Mouse (Mus musculus) ES-Bruce4 (cell line): ENCODE results near the gene Map2k6. TPM values are rescaled to one million over a fixed set of nuclear protein-coding genes. Genes with fewer than 3 reads are reported as not detected.

Source experiments
- H3K27ac ChIP-seq: 2 replicates; pipeline ENCODE4 v1.5.1; 2012; ENCODE audit warnings: low read length, inconsistent platforms; ENCODE audit not compliant: insufficient read depth
- H3K27me3 ChIP-seq: 2 replicates; pipeline ENCODE4 v1.6.1; 2012; ENCODE audit warnings: mild to moderate bottlenecking, low read length, inconsistent platforms; ENCODE audit not compliant: control insufficient read depth, poor library complexity, insufficient read depth, severe bottlenecking
- H3K36me3 ChIP-seq: 2 replicates; pipeline ENCODE4 v1.6.1; 2012; ENCODE audit warnings: inconsistent platforms, mild to moderate bottlenecking, low read length, moderate library complexity; ENCODE audit not compliant: control insufficient read depth, poor library complexity, insufficient read depth, severe bottlenecking
- H3K4me1 ChIP-seq: one replicate; pipeline ENCODE4 v1.8.1; 2011; ENCODE audit warnings: low read length; ENCODE audit not compliant: control insufficient read depth, insufficient read depth
- H3K4me3 ChIP-seq: 2 replicates; pipeline ENCODE4 v1.5.1; 2011; ENCODE audit warnings: low read depth, mild to moderate bottlenecking, low read length
- H3K9ac ChIP-seq: 2 replicates; pipeline ENCODE4 v1.6.1; 2012; ENCODE audit warnings: low read depth, mild to moderate bottlenecking, inconsistent platforms; ENCODE audit not compliant: poor library complexity, severe bottlenecking
- H3K9me3 ChIP-seq: replicated peaks from 2 replicates; pipeline ENCODE4 v1.6.1; 2012; ENCODE audit warnings: mild to moderate bottlenecking, low read length, inconsistent platforms; ENCODE audit not compliant: control insufficient read depth, poor library complexity, insufficient read depth, severe bottlenecking
- CTCF ChIP-seq: IDR thresholded peaks from one replicate; pipeline ENCODE4 v1.8.1; 2011; ENCODE audit warnings: low read depth, low read length
- EP300 ChIP-seq: IDR thresholded peaks from 2 replicates; pipeline ENCODE4 v1.6.1; 2011; ENCODE audit warnings: low read depth, low read length; ENCODE audit not compliant: insufficient read depth
- POLR2A ChIP-seq: IDR thresholded peaks from one replicate; pipeline ENCODE4 v1.8.1; 2011; ENCODE audit warnings: low read length; ENCODE audit not compliant: insufficient read depth
- polyA plus RNA-seq: library from polyadenylated mRNA; stranded (reverse); fragments of >200 nt; gene quantifications from 2 replicates; pipeline ENCODE4 v1.2.4, GENCODE M21; 2011; ENCODE audit warnings: low read depth; ENCODE audit not compliant: missing spikeins, insufficient read depth, insufficient read length

Gene Map2k6
- polyA plus RNA-seq, 1 experiment = 10.1 TPM

DNA sequence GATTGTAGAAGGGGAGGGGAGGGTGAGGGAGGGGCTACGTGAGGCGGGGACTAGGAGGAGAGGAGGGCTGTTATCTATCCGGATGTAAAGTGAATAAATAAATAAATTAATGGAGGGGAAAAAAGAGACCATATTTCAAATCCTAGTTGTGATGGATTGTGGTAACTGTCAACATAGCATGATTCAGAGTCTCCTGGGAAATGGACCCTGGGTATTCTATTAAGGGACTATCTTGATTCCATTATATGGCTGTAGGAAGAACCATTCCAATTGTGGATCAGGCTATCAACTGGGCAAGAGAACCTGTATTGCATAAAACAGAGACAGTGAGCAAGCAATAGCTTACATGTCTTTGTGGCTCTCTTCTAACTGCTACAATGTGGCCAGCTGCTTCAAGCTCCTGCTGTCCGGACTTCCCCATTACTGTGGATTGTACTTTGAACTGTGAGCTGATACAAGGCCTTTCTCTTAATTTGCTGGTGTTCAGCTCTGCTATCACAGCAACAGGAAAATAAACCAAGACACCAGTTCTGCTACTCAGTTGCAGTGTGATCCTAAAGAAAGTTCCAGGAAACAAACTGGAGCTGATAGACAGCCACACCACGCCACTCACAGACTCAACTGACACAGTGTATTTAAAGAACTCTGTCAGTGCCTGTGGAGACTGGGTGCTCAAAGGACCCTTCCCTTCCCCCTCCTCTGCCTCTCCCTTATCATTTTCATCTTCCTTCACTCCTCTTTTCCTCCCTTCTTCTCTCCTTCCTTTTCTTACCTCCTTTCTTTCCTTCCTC lies 77.6 kb downstream of the Map2k6 start:
- no peaks in the 10 kb centered on the region for H3K9me3 ChIP-seq
- no peaks in the 10 kb centered on the region for H3K4me1 ChIP-seq
- no peak overlapping the region for H3K27ac ChIP-seq
- no peak overlapping the region for H3K4me3 ChIP-seq
- TF ChIP-seq EP300 = no peak
- no peak for TF ChIP-seq POLR2A
- TF ChIP-seq CTCF = no peak
- H3K36me3 ChIP-seq = no peaks in the 10 kb centered on the region
- no peak overlapping the region for H3K9ac ChIP-seq
- H3K27me3 ChIP-seq = no peaks in the 10 kb centered on the region

DNA sequence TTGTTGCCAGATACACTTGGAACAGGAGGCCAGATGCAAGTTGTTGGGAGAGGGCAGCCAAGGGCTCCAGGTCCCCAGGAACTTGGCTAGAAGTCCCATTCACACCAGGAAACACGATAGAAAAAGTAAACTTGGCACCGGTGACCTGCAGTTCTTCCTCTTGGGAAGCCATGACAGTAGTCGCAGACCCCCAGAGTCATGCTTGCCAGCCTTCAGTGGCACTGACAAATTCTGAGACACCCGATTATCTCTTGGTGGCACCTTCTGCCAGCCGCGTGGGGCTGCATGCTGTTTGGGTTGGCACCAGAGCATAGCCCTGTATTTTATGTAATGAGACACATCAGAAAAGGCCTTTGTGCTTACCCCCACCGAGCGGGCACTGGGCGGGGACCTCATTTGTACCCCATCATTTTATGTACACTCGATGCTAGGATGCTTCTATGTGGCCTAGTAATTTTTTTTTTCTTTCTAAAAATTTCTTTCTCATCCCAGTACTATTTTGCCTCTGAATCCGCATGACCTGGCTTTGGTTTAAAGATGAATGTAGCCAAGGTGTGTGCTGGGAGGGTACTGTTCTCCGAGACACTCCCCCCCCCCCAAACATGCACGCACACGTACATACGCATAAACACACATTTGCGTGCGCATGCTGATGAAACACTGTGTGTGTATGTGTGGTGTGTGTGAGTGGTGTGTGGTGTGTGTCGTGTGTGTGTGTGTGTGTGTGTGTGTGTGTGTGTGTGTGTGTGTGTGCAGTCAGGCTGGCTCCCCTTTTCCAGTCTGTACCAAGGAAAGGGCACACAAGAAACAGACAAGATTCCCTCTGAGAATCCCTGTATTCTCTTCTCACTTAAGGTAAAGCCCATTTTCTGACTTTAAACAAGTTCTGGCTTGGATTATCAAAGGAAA lies 79.3 kb downstream of the Map2k6 start:
- no peaks in the 10 kb centered on the region for H3K9me3 ChIP-seq
- H3K9ac ChIP-seq = no peak overlapping the region
- no peak overlapping the region for H3K27ac ChIP-seq
- H3K4me3 ChIP-seq = no peak overlapping the region
- TF ChIP-seq POLR2A = no peak
- no peak for TF ChIP-seq EP300
- no peak for TF ChIP-seq CTCF
- no peaks in the 10 kb centered on the region for H3K36me3 ChIP-seq
- H3K4me1 ChIP-seq = no peaks in the 10 kb centered on the region
- H3K27me3 ChIP-seq = no peaks in the 10 kb centered on the region

DNA sequence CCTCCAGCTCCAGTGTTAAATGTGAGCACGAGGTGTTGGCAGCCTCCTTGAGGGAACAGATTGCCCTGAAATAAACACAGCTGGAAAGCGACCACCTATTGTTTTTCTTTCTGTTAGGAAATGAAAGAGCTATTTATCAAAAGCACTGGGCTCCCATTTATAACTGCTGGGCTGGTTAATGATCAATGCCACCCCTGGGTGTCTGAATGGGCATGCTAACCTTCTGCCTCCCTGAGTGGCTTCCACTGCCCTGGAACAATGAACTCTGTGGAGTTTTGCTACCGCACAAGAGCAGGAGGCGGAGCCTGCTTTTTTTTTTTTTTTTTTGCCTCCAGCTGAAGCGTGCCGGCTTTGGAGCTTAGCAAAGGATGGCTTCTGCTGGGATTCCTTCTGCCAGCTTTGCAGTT lies 80.1 kb downstream of the Map2k6 start:
- H3K9ac ChIP-seq = no peak overlapping the region
- H3K36me3 ChIP-seq = no peaks in the 10 kb centered on the region
- no peaks in the 10 kb centered on the region for H3K4me1 ChIP-seq
- no peak overlapping the region for H3K4me3 ChIP-seq
- no peaks in the 10 kb centered on the region for H3K27me3 ChIP-seq
- no peaks in the 10 kb centered on the region for H3K9me3 ChIP-seq
- no peak overlapping the region for H3K27ac ChIP-seq
- no peak for TF ChIP-seq EP300
- no peak for TF ChIP-seq CTCF
- TF ChIP-seq POLR2A = no peak

DNA sequence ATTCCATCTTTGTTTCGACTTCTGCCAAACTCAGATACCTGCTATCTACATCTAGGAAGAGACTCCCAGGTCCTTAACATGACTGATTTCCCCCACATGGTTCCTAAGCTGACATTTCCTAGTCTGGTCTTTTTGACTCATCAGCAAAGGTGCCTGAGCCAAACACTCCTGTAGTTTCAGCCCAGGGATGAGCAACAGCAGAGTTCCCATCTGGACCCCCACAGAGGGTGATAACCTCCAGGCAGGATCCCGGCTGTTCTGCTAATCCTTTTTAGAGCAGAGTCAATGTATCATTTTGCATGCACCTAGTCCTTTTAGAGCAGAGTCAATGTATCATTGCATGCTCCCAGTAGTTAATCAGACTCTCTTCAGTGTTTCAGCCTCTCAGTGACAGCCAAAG lies 82.5 kb downstream of the Map2k6 start:
- Histone ChIP-seq H3K27ac (no peak overlapping the region), H3K27me3 (no peaks in the 10 kb centered on the region), H3K4me3 (no peak overlapping the region), H3K36me3 (no peaks in the 10 kb centered on the region), H3K4me1 (no peaks in the 10 kb centered on the region), H3K9me3 (no peaks in the 10 kb centered on the region), H3K9ac (no peak overlapping the region)
- TF ChIP-seq CTCF (no peak), POLR2A (no peak), EP300 (no peak)

DNA sequence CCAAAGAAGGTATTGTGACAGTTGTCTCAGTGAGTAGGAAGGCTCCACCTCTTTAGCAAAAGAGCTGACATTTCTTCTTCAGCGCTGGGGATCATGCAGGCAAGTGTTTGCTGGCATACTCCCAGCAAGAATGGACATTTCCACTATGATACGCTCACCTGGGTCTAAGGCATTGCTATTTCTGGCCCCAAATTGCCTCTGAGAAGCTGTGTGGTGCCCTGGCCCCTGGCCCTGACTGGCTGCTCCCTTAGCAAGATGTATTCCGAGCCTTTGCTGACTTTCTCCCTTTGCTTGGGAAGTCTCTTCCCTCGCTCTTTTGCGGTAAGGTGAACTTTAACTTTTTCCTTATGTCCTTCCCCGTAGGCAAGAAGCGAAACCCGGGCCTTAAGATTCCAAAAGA lies 83.3 kb downstream of the Map2k6 start:
- H3K27me3 ChIP-seq = no peaks in the 10 kb centered on the region

DNA sequence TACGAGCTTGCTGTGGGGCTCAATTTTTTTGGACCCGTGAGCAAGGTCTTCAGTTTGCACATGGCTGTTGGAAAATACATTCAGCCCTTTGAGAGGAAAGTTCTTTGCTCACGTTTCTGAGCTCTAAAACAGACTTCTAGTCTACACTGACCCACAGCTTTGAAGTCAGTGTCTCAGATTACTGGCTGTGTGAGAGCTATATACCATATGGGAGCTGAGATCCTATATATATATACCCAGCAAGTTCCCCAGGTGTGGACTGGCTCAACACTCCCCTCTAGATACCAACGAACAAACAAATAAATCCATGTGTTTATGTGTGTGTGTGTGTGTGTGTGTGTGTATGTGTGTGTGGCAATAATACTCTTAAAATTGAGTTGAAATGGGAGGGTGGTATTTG lies 83.7 kb downstream of the Map2k6 start:
- Histone ChIP-seq H3K27me3 (no peaks in the 10 kb centered on the region), H3K36me3 (no peaks in the 10 kb centered on the region), H3K4me3 (no peak overlapping the region), H3K9me3 (0 out of 2 replicates have a peak, but pooled peaks cover 3% of the 10 kb centered on the region), H3K4me1 (no peaks in the 10 kb centered on the region), H3K27ac (no peak overlapping the region), H3K9ac (no peak overlapping the region)
- TF ChIP-seq CTCF (no peak), POLR2A (no peak), EP300 (no peak)

More for the DNA sequence above, 83.3 kb downstream of the Map2k6 start:
- no peak overlapping the region for H3K9ac ChIP-seq
- no peaks in the 10 kb centered on the region for H3K4me1 ChIP-seq
- H3K36me3 ChIP-seq = no peaks in the 10 kb centered on the region
- H3K9me3 ChIP-seq = 0 out of 2 replicates have a peak, but pooled peaks cover 3% of the 10 kb centered on the region
- no peak overlapping the region for H3K4me3 ChIP-seq
- no peak overlapping the region for H3K27ac ChIP-seq
- TF ChIP-seq EP300 (no peak), POLR2A (no peak), CTCF (no peak)
